Mouse (Mus musculus): ENCODE measurements around the gene Sos2. TPM values are rescaled to one million over a fixed set of nuclear protein-coding genes. Genes with fewer than 3 reads are reported as not detected.

Gene Sos2
- 14.2 and 15.0 TPM in 2 replicates for polyA plus RNA-seq (2014; fragmentation: Nextera tagmentation; extraction: Ambion mirVana)

DNA sequence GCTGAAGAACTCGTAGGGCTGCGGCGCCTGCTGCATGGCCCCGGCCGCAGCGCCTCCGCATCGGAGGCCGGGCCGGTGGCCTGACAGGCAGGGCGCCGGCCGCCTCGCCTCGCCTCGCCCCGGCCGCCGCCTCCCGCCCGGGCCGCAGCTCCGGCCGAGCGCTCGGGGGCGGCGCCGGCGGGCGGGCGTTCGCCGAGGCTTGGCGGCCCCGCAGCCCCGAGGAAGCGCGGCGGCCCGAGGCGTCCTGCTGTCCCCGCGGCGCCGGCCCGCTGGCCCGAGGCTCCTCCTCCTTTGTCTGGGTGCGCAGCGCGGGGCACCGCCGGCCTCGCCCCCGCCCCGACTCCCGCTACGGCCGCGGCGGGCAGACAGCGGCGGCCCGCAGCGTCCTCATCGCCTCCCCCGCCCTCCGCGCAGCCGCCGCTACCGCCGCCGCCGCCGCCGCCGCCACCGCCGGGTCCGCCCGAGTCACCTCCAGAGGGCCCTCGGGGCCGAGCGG is at the start of gene Sos2:
Sos2 (minus strand) TSS at position 287 of the 496 bp plus-strand sequence.
- ATAC-seq (ENCODE audit: low FRiP score, low TSS enrichment) (peak; percentile 89), DNase-seq (peak; percentile 81)
- peak within 1 kb of the TSS; percentile 98 for H3K27ac ChIP-seq (replicated peaks; ENCODE audit: low read depth, low read length)
- peak within 1 kb of the TSS; percentile 72 for H3K4me2 ChIP-seq (ENCODE audit: low read length)
- under 1% methylated on average over 53 of the region's 85 CpGs for WGBS
- peaks cover 9% of the 10 kb centered on the region for H3K4me1 ChIP-seq (ENCODE audit: control insufficient read depth, insufficient read depth, low read length)
- H3K9ac ChIP-seq (replicated peaks; ENCODE audit: low read length): peak within 1 kb of the TSS; percentile 96
- H3K27me3 ChIP-seq (ENCODE audit: control insufficient read depth, insufficient read depth, low read length): no peaks in the 10 kb centered on the region
- H3K36me3 ChIP-seq (ENCODE audit: control insufficient read depth, insufficient read depth, low read length): no peaks in the 10 kb centered on the region
- H3K9me3 ChIP-seq (ENCODE audit: control insufficient read depth, low read length): no peaks in the 10 kb centered on the region
- H3K4me3 ChIP-seq (replicated peaks; ENCODE audit: low read depth, low read length): peak within 1 kb of the TSS; percentile 84

DNA sequence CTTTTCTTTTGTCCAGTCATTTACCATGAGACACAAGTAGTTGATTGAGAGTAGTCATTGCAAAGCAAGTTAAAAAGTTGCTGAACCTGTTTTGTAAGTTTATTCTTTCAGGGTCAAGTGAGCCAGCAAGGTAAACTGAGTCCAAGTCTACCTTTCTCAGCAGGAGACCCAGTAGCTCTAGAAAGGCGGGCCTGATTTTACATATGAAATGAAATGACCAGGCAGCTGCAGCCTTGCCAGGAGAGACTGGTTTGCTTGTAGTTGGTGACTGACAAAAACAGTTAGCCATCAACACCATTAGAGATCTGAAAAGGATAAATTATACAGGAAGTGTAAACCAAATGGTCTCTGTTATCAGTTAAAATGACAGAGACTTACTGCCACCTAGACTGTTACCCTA is 48.7 kb upstream of the Sos2 start:
- H3K9me3 ChIP-seq (ENCODE audit: control insufficient read depth, low read length): no peaks in the 10 kb centered on the region
- H3K4me1 ChIP-seq (ENCODE audit: control insufficient read depth, insufficient read depth, low read length): peaks cover 3% of the 10 kb centered on the region; the same call in 1 of the 2 replicates
- H3K27me3 ChIP-seq (ENCODE audit: control insufficient read depth, insufficient read depth, low read length): no peaks in the 10 kb centered on the region
- no peaks in the 10 kb centered on the region for H3K36me3 ChIP-seq (ENCODE audit: control insufficient read depth, insufficient read depth, low read length)
- 71% methylated on average over 1 of the region's 1 CpGs for WGBS
- no peak overlapping the region for H3K4me3 ChIP-seq (replicated peaks; ENCODE audit: low read depth, low read length)
- ATAC-seq (ENCODE audit: low FRiP score, low TSS enrichment) (no peak), DNase-seq (no peak)
- H3K9ac ChIP-seq (replicated peaks; ENCODE audit: low read length): no peak overlapping the region
- no peak overlapping the region for H3K27ac ChIP-seq (replicated peaks; ENCODE audit: low read depth, low read length)
- H3K4me2 ChIP-seq (ENCODE audit: low read length): no peak overlapping the region

DNA sequence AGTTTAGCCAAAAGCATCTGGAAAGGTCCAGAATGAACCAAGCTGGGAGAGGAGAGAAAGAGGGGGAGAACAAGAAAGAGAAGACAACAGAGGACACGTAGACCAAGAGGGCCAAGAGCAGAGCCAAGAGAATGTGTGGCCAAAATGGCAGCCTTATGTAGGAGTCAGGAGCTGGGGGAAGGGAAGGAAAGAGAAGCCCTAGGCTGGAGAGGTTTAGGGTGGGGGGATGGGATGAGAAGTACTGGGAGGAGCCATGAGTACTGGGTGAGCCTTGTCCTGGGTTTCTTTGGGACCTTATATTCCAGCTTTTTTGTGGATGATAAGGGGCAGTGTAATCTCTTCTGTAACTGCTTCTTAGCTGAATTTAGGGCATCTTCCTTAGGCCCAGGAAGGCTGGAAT is 47.6 kb upstream of the Sos2 start:
- no peak overlapping the region for H3K4me2 ChIP-seq (ENCODE audit: low read length)
- ATAC-seq (ENCODE audit: low FRiP score, low TSS enrichment): no peak
- H3K36me3 ChIP-seq (ENCODE audit: control insufficient read depth, insufficient read depth, low read length): no peaks in the 10 kb centered on the region
- no peak overlapping the region for H3K9ac ChIP-seq (replicated peaks; ENCODE audit: low read length)
- peaks cover 4% of the 10 kb centered on the region; the same call in 1 of the 2 replicates for H3K4me1 ChIP-seq (ENCODE audit: control insufficient read depth, insufficient read depth, low read length)
- no peaks in the 10 kb centered on the region for H3K9me3 ChIP-seq (ENCODE audit: control insufficient read depth, low read length)
- H3K27ac ChIP-seq (replicated peaks; ENCODE audit: low read depth, low read length): no peak overlapping the region
- no peak for DNase-seq
- 91% methylated on average over 1 of the region's 1 CpGs for WGBS
- no peaks in the 10 kb centered on the region for H3K27me3 ChIP-seq (ENCODE audit: control insufficient read depth, insufficient read depth, low read length)
- H3K4me3 ChIP-seq (replicated peaks; ENCODE audit: low read depth, low read length): no peak overlapping the region

DNA sequence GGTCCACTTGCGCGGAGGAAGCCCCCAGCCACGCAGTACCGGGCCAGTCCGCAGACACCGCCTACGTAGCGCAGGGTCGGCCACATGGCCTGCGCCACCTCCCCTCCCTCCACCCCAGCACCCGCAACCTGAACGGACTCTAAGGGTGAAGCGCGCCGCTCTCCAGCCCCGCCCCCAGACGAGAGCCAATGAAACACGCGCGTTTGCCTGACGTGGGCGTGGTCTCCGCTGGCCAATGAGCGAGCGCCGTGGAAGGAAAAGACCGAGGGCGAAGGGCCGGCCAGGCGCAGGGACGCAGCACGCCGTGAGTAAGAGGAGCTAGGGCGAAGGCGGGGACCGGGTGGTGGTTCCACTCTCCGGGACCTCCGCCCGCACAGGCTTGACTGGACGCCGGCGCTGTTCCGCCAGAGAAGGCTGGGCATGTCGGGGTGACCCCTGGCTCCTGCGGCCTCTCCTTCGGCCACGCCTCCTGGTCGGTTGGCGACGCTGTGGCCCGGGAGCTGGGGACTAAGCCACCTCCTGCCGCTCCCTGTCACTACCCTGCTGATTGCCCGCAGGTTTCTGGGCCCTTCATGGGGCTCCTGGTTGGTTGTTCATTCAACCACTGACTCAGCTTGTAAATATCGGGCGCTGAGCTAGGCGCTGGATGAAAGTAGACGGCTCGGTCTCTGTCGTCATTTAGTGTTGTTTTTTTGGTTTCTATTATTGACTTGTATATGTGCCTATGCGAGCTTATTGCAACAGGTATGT is 43.2 kb upstream of the Sos2 start, which contains the start of the genes L2hgdh and Atp5s:
L2hgdh (minus strand) TSS at position 163 of the 750 bp plus-strand sequence.
Atp5s (plus strand) TSS at position 240 of the 750 bp plus-strand sequence.
- DNase-seq: peak; percentile 98
- 0 out of 2 replicates have a peak, but pooled peaks cover 4% of the 10 kb centered on the region for H3K36me3 ChIP-seq (ENCODE audit: control insufficient read depth, insufficient read depth, low read length)
- peak; percentile 98 for ATAC-seq (ENCODE audit: low FRiP score, low TSS enrichment)
- peaks cover 12% of the 10 kb centered on the region for H3K4me1 ChIP-seq (ENCODE audit: control insufficient read depth, insufficient read depth, low read length)
- peak within 1 kb of the TSS; percentile 95 for H3K4me2 ChIP-seq (ENCODE audit: low read length)
- peak within 1 kb of the TSS; percentile 73 for H3K9ac ChIP-seq (replicated peaks; ENCODE audit: low read length)
- no peaks in the 10 kb centered on the region for H3K27me3 ChIP-seq (ENCODE audit: control insufficient read depth, insufficient read depth, low read length)
- peak within 1 kb of the TSS; percentile 85 for H3K27ac ChIP-seq (replicated peaks; ENCODE audit: low read depth, low read length)
- peak within 1 kb of the TSS; percentile 77 for H3K4me3 ChIP-seq (replicated peaks; ENCODE audit: low read depth, low read length)
- WGBS: under 1% methylated on average over 60 of the region's 60 CpGs
- H3K9me3 ChIP-seq (ENCODE audit: control insufficient read depth, low read length): no peaks in the 10 kb centered on the region

DNA sequence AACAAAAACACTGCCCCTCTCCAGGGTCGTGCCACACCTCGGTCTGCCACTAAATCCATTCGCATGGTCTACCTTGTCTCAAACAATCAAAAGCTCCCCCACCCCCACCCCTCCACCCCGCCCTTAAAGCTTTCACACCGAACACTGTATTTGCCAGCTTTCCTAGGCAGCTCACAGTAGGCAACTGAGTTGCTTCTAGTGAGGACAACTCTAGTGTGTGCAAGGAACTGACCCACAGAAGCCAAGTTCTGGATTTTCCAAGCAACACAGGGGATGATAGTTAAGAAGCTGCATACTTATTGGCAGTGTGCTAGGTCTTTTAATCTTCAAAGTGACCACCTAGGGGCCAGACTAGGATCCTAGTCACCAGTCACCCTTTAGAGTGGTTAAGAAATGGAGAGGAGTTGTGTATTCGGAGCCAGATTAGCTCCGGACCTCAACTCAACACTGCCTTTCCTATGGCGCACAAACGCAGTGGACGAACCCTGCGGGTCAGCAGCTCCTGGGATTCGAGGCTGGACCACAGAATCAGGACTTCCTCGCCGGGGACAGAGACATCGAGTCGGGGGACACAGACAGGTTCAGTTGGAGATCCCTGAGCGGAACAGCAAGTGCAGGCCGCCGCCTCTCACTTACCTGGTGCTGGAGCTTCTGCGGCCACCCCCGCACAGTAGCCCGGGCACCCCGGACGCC is 42.5 kb upstream of the Sos2 start:
- peak overlapping the region; percentile 77 for H3K4me3 ChIP-seq (replicated peaks; ENCODE audit: low read depth, low read length)
- ATAC-seq (ENCODE audit: low FRiP score, low TSS enrichment) (no peak), DNase-seq (no peak)
- H3K4me1 ChIP-seq (ENCODE audit: control insufficient read depth, insufficient read depth, low read length): peaks cover 12% of the 10 kb centered on the region
- peak overlapping the region; percentile 95 for H3K4me2 ChIP-seq (ENCODE audit: low read length)
- H3K27me3 ChIP-seq (ENCODE audit: control insufficient read depth, insufficient read depth, low read length): no peaks in the 10 kb centered on the region
- H3K9me3 ChIP-seq (ENCODE audit: control insufficient read depth, low read length): 0 out of 2 replicates have a peak, but pooled peaks cover 3% of the 10 kb centered on the region
- H3K9ac ChIP-seq (replicated peaks; ENCODE audit: low read length): peak overlapping the region; percentile 73
- H3K27ac ChIP-seq (replicated peaks; ENCODE audit: low read depth, low read length): peak overlapping the region; percentile 85
- H3K36me3 ChIP-seq (ENCODE audit: control insufficient read depth, insufficient read depth, low read length): 0 out of 2 replicates have a peak, but pooled peaks cover 6% of the 10 kb centered on the region
- 4% methylated on average over 24 of the region's 24 CpGs for WGBS

DNA sequence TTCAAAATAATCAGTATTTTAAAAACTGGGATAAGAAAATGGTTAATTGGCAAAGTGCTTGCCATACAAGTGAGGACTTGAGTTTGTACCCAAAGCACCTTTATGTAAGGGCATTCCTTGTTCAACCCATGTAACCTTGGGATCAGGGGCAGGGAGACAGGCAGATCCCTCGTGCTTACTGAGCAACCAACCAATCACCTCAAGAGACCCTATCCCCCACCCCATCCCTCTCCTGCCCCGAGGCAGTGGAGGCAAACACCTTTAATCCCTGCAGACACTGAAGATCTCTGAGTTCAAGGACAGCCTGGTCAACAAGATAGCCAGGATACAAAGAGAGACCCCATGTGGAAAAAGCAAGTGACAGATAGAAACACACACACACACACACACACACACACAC is 41.7 kb upstream of the Sos2 start:
- Histone ChIP-seq H3K4me3 (replicated peaks; ENCODE audit: low read depth, low read length) (peak overlapping the region; percentile 77; the same call in 1 of the 2 replicates), H3K27ac (replicated peaks; ENCODE audit: low read depth, low read length) (no peak overlapping the region), H3K27me3 (ENCODE audit: control insufficient read depth, insufficient read depth, low read length) (no peaks in the 10 kb centered on the region), H3K4me1 (ENCODE audit: control insufficient read depth, insufficient read depth, low read length) (peaks cover 12% of the 10 kb centered on the region), H3K9me3 (ENCODE audit: control insufficient read depth, low read length) (0 out of 2 replicates have a peak, but pooled peaks cover 3% of the 10 kb centered on the region), H3K4me2 (ENCODE audit: low read length) (peak overlapping the region; percentile 95), H3K9ac (replicated peaks; ENCODE audit: low read length) (no peak overlapping the region), H3K36me3 (ENCODE audit: control insufficient read depth, insufficient read depth, low read length) (0 out of 2 replicates have a peak, but pooled peaks cover 7% of the 10 kb centered on the region)
- DNase-seq (no peak), ATAC-seq (ENCODE audit: low FRiP score, low TSS enrichment) (no peak)
- 59% methylated on average over 2 of the region's 2 CpGs for WGBS

DNA sequence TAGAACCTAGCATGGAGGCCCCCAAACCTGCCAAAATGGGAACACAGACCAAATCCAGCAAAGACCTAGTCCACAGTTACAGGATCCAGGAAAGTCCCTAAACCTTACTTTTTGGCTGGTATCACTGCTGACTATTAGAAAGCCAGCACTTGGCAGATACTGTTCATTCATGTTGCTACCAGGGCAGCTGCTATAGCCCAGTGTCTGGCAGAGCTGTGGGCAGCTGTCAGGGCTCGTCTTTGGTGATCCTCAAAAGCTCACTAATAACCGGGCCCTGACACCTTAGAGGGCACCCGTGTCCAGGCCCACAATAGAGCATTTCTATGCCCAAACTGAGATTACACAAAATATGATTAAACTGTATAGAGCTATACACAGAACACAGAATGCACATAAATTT is 41.2 kb upstream of the Sos2 start:
- Histone ChIP-seq H3K27me3 (ENCODE audit: control insufficient read depth, insufficient read depth, low read length) (no peaks in the 10 kb centered on the region), H3K9me3 (ENCODE audit: control insufficient read depth, low read length) (0 out of 2 replicates have a peak, but pooled peaks cover 3% of the 10 kb centered on the region), H3K4me2 (ENCODE audit: low read length) (no peak overlapping the region), H3K36me3 (ENCODE audit: control insufficient read depth, insufficient read depth, low read length) (0 out of 2 replicates have a peak, but pooled peaks cover 10% of the 10 kb centered on the region), H3K9ac (replicated peaks; ENCODE audit: low read length) (no peak overlapping the region), H3K4me1 (ENCODE audit: control insufficient read depth, insufficient read depth, low read length) (peaks cover 12% of the 10 kb centered on the region), H3K27ac (replicated peaks; ENCODE audit: low read depth, low read length) (no peak overlapping the region), H3K4me3 (replicated peaks; ENCODE audit: low read depth, low read length) (no peak overlapping the region)
- 88% methylated on average over 3 of the region's 3 CpGs for WGBS
- DNase-seq: no peak
- no peak for ATAC-seq (ENCODE audit: low FRiP score, low TSS enrichment)

DNA sequence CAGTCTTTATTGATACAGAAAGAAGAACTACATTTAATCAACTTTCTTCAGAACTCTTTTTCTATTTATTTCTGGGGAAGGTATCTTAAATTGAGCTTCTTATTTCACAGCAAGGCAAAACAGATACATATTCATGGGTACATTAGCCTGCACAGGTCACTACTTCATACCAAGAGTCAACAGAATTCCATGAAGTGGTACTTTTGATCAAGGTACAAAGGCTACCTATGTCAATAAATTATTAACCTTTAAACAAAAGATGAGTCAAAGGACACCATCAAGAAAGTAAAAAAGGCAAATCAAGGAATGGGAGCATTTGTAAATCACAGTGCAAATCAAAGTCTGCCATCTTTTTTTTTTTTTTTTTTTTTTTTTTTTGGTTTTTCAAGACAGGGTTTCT is 32.0 kb upstream of the Sos2 start:
- Histone ChIP-seq H3K4me3 (replicated peaks; ENCODE audit: low read depth, low read length) (no peak overlapping the region), H3K27ac (replicated peaks; ENCODE audit: low read depth, low read length) (no peak overlapping the region), H3K9ac (replicated peaks; ENCODE audit: low read length) (no peak overlapping the region), H3K36me3 (ENCODE audit: control insufficient read depth, insufficient read depth, low read length) (peaks cover 13% of the 10 kb centered on the region; the same call in 1 of the 2 replicates), H3K27me3 (ENCODE audit: control insufficient read depth, insufficient read depth, low read length) (no peaks in the 10 kb centered on the region), H3K4me2 (ENCODE audit: low read length) (no peak overlapping the region), H3K9me3 (ENCODE audit: control insufficient read depth, low read length) (no peaks in the 10 kb centered on the region), H3K4me1 (ENCODE audit: control insufficient read depth, insufficient read depth, low read length) (no peaks in the 10 kb centered on the region)
- DNase-seq: no peak
- ATAC-seq (ENCODE audit: low FRiP score, low TSS enrichment): no peak
